Mouse (Mus musculus): ENCODE measurements around the gene Wipi1.

GRCm38 (mm10) chr11:109622518-109623037, 10.8 kb upstream of the Wipi1 start:
- TF ChIP-seq CTCF (IDR thresholded peaks at IDR 0.05; ENCODE audit: borderline replicate concordance, control insufficient read depth, extremely low read depth, insufficient read depth, low read length, poor library complexity) (no peak), POLR2A (IDR thresholded peaks at IDR 0.05; ENCODE audit: control insufficient read depth, extremely low read depth, insufficient read depth, low read length, poor library complexity) (no peak)
